Mouse (Mus musculus) midbrain, embryonic 16.5 days (tissue): ENCODE data around the gene Slc44a3. TPM values are rescaled to one million over a fixed set of nuclear protein-coding genes. Genes with fewer than 3 reads are reported as not detected.

Source experiments
- ATAC-seq: fragments of 200-750 bp; cut with Nextera tagmentation; 2 replicates; pipeline ENCODE4 v1.8.0; 2017; ENCODE audit warnings: moderate TSS enrichment
- H3K27ac ChIP-seq: fragments of 300-500 bp; sonication (generic); 2 replicates; pipeline ENCODE4 v1.5.1; 2014; ENCODE audit warnings: mild to moderate bottlenecking, low read length, mixed read lengths
- H3K27me3 ChIP-seq: fragments of 300-500 bp; sonication (generic); 2 replicates; pipeline ENCODE4 v1.6.1; 2014; ENCODE audit warnings: low read depth, low read length, mixed read lengths; ENCODE audit not compliant: control insufficient read depth, insufficient read depth
- H3K36me3 ChIP-seq: fragments of 300-500 bp; sonication (generic); 2 replicates; pipeline ENCODE4 v1.6.1; 2014; ENCODE audit warnings: mild to moderate bottlenecking, low read length, moderate library complexity, mixed read lengths; ENCODE audit not compliant: control insufficient read depth, insufficient read depth
- H3K4me1 ChIP-seq: fragments of 300-500 bp; sonication (generic); 2 replicates; pipeline ENCODE4 v1.6.1; 2014; ENCODE audit warnings: mild to moderate bottlenecking, low read length, mixed read lengths; ENCODE audit not compliant: control insufficient read depth, insufficient read depth
- H3K4me2 ChIP-seq: fragments of 300-500 bp; sonication (generic); 2 replicates; pipeline ENCODE4 v1.6.1; 2014; ENCODE audit warnings: mild to moderate bottlenecking, low read length, mixed read lengths
- H3K4me3 ChIP-seq: fragments of 300-500 bp; sonication (generic); 2 replicates; pipeline ENCODE4 v1.5.1; 2014; ENCODE audit warnings: low read depth, mild to moderate bottlenecking, low read length, moderate library complexity, mixed read lengths
- H3K9ac ChIP-seq: fragments of 300-500 bp; sonication (generic); 2 replicates; pipeline ENCODE4 v1.6.1; 2014; ENCODE audit warnings: low read depth, low read length, mixed read lengths
- H3K9me3 ChIP-seq: fragments of 300-500 bp; sonication (generic); replicated peaks from 2 replicates; pipeline ENCODE4 v1.6.1; 2014; ENCODE audit warnings: mild to moderate bottlenecking, low read length, mixed read lengths; ENCODE audit not compliant: control insufficient read depth, poor library complexity, severe bottlenecking
- WGBS: fragments of 180-500 bp; shearing (Covaris S2); extraction: QIAGEN DNeasy Blood & Tissue Kit; methylation state at CpG from one replicate; pipeline ENCODE4 v1.1.7; 2014; 5-methylcytosine and 5-hydroxymethylcytosine counted together
- polyA plus RNA-seq: library from polyadenylated mRNA; unstranded; fragments of >200 nt; fragmentation: Nextera tagmentation; extraction: Ambion mirVana; gene quantifications from 2 replicates; pipeline ENCODE4 v1.2.1, GENCODE M21; 2015

Slc44a3 gene
- polyA plus RNA-seq, 1 experiment from 2014 or later = 1.4 TPM

DNA sequence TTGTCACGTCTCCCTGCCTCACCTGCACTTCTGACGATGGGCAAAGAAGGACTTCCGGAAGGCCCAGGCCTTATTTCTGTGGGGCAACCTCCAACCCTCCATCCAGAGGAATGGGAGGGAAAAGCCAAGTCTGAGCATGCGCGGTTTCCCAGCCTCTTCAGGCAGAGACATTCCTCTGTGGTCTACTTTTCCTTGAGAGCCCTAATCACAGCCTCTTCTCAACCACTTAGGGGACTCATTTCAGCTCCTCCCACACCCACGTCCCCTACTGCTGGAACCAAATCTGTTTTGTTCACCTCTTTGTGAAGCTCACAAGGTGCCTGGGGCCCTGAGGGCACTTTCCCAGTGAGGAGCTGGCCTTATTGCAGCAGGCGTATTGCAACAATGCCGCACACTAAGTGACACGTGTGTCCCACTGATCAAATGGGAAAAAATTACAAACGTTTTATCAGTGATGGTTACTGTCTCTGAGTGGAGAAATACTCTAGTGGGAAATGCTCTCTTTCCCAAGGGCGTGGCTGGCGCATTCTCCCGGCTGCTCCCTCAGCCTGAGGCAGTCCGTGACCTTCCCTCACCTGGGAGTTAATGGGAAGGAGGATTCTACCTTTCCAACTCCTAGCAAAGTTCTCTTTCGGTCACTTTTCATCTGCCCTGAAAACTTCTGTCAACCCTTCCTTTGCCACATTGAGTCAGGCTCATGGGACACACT, 27.4 kb upstream of the Slc44a3 start:
- H3K36me3 ChIP-seq = no peaks in the 10 kb centered on the region
- 80% methylated on average over 15 of the region's 15 CpGs for WGBS
- no peak for ATAC-seq
- no peaks in the 10 kb centered on the region for H3K27me3 ChIP-seq
- H3K9me3 ChIP-seq = no peaks in the 10 kb centered on the region
- no peak overlapping the region for H3K4me3 ChIP-seq
- H3K9ac ChIP-seq = no peak overlapping the region
- H3K4me1 ChIP-seq = no peaks in the 10 kb centered on the region
- no peak overlapping the region for H3K4me2 ChIP-seq
- no peak overlapping the region for H3K27ac ChIP-seq

DNA sequence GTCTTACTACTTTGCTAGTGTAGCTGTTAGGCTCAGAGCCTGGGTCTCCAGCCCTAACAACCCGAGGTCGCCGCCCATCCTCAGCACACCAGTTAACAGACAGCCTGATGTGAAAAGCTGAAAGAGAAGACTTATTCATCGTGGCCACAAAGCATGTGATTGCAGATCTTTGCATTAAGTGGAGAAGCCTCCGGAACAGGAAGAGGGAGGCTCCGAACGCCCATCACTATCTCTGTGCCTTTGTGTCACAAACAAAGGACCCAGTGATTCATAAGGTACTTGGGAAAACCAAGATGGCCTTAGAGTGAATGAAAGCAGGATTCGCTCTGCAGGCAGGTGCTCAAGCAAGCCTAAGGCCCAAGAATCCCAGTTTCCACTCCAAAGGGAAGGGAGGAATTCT, 26.7 kb upstream of the Slc44a3 start:
- H3K9ac ChIP-seq = no peak overlapping the region
- no peaks in the 10 kb centered on the region for H3K36me3 ChIP-seq
- no peaks in the 10 kb centered on the region for H3K27me3 ChIP-seq
- WGBS = 59% methylated on average over 8 of the region's 8 CpGs
- H3K4me3 ChIP-seq = no peak overlapping the region
- no peak overlapping the region for H3K4me2 ChIP-seq
- H3K27ac ChIP-seq = no peak overlapping the region
- no peaks in the 10 kb centered on the region for H3K4me1 ChIP-seq
- no peaks in the 10 kb centered on the region for H3K9me3 ChIP-seq
- ATAC-seq = no peak

DNA sequence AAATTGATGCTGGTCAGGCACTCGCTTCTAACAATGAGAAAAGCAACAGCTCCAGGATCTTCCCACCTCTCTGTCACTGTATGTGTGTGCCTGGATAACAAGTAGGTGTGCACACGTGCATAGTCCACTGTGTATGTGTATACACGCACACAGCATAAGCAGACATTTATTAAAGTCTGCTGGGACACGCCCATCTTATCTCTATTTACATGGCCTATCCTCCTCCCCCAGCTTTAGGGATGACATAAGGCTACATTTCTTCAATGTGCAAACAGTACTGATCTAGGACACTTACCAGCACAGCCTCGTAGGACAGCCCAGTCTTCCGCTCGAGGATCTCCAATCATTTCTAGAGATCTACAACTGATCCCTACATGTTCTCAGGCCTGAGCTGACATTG, 24.1 kb upstream of the Slc44a3 start:
- no peaks in the 10 kb centered on the region for H3K4me1 ChIP-seq
- no peak overlapping the region for H3K9ac ChIP-seq
- H3K4me2 ChIP-seq = no peak overlapping the region
- H3K9me3 ChIP-seq = no peaks in the 10 kb centered on the region
- H3K27ac ChIP-seq = no peak overlapping the region
- no peak overlapping the region for H3K4me3 ChIP-seq
- H3K36me3 ChIP-seq = no peaks in the 10 kb centered on the region
- 83% methylated on average over 7 of the region's 7 CpGs for WGBS
- no peaks in the 10 kb centered on the region for H3K27me3 ChIP-seq
- no peak for ATAC-seq

DNA sequence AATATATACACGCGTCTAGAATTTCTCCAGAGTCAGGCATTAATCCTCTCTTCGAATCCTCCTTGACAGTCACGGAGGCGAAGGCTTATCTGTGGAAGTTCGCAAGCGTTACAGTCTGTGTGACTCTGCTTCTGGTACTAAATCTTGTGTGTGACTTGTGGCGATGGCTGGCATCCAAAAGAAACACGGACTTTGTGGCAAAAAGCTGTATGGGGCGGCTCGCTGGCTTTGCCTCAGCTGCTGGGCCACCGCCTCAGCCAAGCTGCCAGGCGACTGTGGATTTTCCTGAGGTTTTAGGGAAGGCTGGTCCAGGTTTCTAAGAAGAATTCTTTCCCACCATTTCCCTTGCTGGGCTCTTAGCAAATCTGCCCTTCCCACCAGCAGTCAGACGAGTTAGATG, 21.1 kb upstream of the Slc44a3 start:
- ATAC-seq = no peak
- WGBS = 79% methylated on average over 14 of the region's 14 CpGs

DNA sequence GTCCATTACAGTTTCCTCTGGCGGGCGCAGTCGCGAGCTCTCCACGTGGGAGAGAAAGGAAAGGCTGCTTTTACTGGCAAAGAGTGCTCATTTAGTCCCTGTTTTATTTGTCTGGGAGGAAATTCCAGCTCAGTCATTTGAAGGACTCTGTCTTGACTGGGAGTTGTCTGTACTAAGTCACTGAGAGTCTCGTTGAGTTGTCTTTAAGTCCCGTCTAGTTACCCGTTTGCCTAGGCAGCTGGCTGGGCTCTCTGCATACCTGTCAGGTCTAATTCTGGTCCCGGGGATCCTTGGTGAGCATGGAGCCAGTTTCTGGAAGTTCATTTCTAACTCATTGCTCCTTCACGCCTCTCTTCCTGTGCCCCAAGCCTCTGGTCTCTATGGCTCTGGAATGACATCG, 20.5 kb upstream of the Slc44a3 start:
- no peaks in the 10 kb centered on the region for H3K36me3 ChIP-seq

More for the DNA sequence above, 21.1 kb upstream of the Slc44a3 start:
- H3K27me3 ChIP-seq = no peaks in the 10 kb centered on the region
- no peaks in the 10 kb centered on the region for H3K4me1 ChIP-seq
- no peaks in the 10 kb centered on the region for H3K9me3 ChIP-seq
- H3K4me2 ChIP-seq = no peak overlapping the region
- no peaks in the 10 kb centered on the region for H3K36me3 ChIP-seq
- H3K4me3 ChIP-seq = no peak overlapping the region
- H3K9ac ChIP-seq = no peak overlapping the region
- H3K27ac ChIP-seq = no peak overlapping the region

DNA sequence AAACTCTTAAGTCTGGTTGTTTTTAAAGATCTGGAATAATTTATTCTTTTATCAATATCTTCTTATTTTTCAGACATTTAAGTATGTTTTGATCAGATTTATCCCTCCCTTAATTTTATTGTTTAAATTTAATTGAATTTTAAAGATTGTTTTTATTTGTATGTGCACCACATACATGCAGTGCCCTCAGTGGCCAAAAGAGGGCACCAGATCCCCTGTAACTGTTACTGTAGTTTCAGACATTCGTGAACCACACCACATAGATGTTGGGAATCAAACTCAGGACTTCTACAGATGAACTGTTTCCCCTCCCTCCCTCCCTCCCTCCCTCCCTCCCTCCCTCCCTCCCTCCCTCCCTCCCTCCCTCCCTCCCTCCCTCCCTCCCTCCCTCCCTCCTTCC, 18.2 kb upstream of the Slc44a3 start:
- Histone ChIP-seq H3K27me3 (no peaks in the 10 kb centered on the region), H3K4me1 (no peaks in the 10 kb centered on the region), H3K4me3 (no peak overlapping the region), H3K27ac (no peak overlapping the region), H3K4me2 (no peak overlapping the region), H3K36me3 (no peaks in the 10 kb centered on the region), H3K9me3 (no peaks in the 10 kb centered on the region), H3K9ac (no peak overlapping the region)
- 0% methylated on average over 1 of the region's 1 CpGs for WGBS
- no peak for ATAC-seq

More for the DNA sequence above, 20.5 kb upstream of the Slc44a3 start:
- H3K27ac ChIP-seq = no peak overlapping the region
- no peaks in the 10 kb centered on the region for H3K4me1 ChIP-seq
- 85% methylated on average over 11 of the region's 11 CpGs for WGBS
- H3K9ac ChIP-seq = no peak overlapping the region
- no peaks in the 10 kb centered on the region for H3K9me3 ChIP-seq
- no peak overlapping the region for H3K4me3 ChIP-seq
- no peak for ATAC-seq
- H3K4me2 ChIP-seq = no peak overlapping the region
- no peaks in the 10 kb centered on the region for H3K27me3 ChIP-seq

DNA sequence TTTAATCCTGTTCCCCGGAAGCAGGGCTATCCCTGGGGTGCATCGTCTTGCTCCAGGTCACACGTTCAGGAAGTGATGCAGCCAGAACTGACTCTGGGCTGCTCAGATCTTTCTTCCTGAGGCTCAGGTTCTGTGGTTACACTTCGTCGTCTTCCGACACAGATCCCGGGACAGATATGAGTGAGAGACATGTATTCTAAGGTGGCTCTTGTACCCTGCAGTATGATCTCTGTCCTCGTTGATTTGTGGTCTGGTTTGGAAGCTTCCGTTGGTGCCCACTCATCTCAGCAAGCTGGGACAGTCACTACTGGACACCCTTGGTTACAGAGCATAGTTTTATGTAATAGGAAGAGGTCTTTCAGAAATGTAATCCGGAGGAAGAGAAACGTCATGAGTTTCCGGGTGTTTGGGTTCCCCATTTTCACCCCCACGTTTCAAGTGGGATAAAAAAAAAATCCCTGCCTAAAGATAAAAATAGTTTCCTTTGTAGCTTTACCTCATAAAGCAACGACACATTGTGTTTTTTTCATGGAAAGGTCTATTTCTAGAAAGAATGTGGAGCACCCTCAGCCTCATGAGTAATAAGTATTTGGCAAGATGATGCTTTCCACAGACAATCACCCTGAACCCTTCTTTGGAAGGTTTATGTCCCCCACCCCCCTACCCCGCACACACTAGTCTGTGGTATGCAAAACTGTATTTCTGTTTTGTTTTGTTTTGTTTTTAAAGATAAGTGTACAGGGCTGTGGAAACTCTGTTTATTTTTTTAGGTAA, 15.8 kb upstream of the Slc44a3 start:
- ATAC-seq = no peak
- 72% methylated on average over 15 of the region's 15 CpGs for WGBS
- no peak overlapping the region for H3K27ac ChIP-seq

DNA sequence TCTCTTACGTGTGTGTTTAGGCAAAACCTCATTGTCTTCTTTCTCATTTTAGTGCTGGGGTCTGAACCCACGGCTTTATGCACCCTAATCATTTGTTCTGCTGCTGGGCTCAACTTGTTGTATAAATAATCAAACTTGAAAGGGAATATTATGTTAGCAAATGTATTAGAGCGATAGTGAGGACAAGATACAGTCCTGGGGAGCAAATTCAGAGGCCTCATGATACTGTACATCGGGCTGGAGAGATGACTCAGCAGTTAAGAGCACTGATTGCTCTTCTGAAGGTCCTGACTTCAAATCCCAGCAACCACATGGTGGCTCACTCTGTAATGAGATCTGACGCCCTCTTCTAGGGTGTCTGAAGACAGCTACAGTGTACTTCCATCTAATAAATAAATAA, 8.4 kb upstream of the Slc44a3 start:
- H3K4me3 ChIP-seq = no peak overlapping the region
- no peaks in the 10 kb centered on the region for H3K36me3 ChIP-seq
- no peak for ATAC-seq
- H3K9ac ChIP-seq = no peak overlapping the region
- no peaks in the 10 kb centered on the region for H3K9me3 ChIP-seq
- 66% methylated on average over 5 of the region's 5 CpGs for WGBS
- no peaks in the 10 kb centered on the region for H3K4me1 ChIP-seq
- no peak overlapping the region for H3K27ac ChIP-seq
- no peak overlapping the region for H3K4me2 ChIP-seq
- H3K27me3 ChIP-seq = no peaks in the 10 kb centered on the region

More for the DNA sequence above, 15.8 kb upstream of the Slc44a3 start:
- no peak overlapping the region for H3K9ac ChIP-seq
- H3K4me2 ChIP-seq = no peak overlapping the region
- H3K4me1 ChIP-seq = no peaks in the 10 kb centered on the region
- no peaks in the 10 kb centered on the region for H3K27me3 ChIP-seq
- no peak overlapping the region for H3K4me3 ChIP-seq
- H3K36me3 ChIP-seq = no peaks in the 10 kb centered on the region
- no peaks in the 10 kb centered on the region for H3K9me3 ChIP-seq

DNA sequence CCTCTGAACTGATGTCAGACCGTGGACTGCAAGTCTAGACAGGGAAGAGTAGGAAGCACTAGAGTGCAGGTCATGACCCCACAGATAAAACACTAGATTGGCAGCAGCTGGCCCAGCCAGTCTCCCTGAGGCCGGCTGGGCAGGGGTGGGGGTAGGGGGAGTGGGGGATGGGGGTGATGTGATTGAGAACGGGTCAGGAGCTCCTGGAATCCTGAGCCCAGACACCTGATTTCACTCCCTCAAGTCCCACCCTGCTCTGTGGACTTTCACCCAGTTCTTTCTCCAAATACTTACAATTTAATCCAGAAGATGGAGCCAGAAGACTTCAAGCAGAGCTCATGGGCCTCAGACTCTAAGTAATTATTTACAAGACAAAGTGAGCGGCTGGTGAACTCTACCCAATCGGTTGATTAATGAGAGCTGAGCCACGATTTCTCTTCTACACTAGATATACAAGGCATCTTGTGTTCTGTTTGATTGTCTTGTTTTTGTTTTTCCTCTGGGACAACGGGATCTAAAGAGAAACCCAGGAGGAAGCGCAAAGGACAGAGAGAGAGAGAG, 7.7 kb upstream of the Slc44a3 start:
- peak; percentile 68 for ATAC-seq
- H3K4me2 ChIP-seq = 0 out of 2 replicates have a peak overlapping the region, but pooled peaks have one; percentile 3
- H3K9ac ChIP-seq = no peak overlapping the region
- no peak overlapping the region for H3K4me3 ChIP-seq
- H3K27ac ChIP-seq = no peak overlapping the region
- H3K36me3 ChIP-seq = no peaks in the 10 kb centered on the region
- WGBS = 11% methylated on average over 8 of the region's 8 CpGs
- no peaks in the 10 kb centered on the region for H3K9me3 ChIP-seq
- H3K4me1 ChIP-seq = no peaks in the 10 kb centered on the region
- no peaks in the 10 kb centered on the region for H3K27me3 ChIP-seq
